Mouse (Mus musculus) spleen, adult 2 months (tissue): ENCODE results near the gene Gm28551. TPM values are rescaled to one million over a fixed set of nuclear protein-coding genes. Genes with fewer than 3 reads are reported as not detected.
A peak's percentile ranks its signal among the peaks of the same experiment; 100 is the strongest.
"Not testable (repeated sequence)": the region's sequence is repeated elsewhere in the genome, so short reads cannot be mapped to it uniquely, and the experiment has no call there.

ENCODE experiments used
- DNase-seq, 2 experiments: peaks; one replicate each; pipeline versions ENCODE4 v3.0.0 to v3.0.0-alpha.2; 2012 to 2021; ENCODE audit warnings: low spot score in 2 of 2, low read depth in 1 of 2
- H3K27ac ChIP-seq: fragments of 200-500 bp; 2 replicates; pipeline ENCODE4 v1.5.1; 2012; ENCODE audit warnings: low read length, inconsistent platforms; ENCODE audit not compliant: insufficient read depth
- H3K27me3 ChIP-seq: fragments of 200-500 bp; 2 replicates; pipeline ENCODE4 v1.6.1; 2012; ENCODE audit warnings: mild to moderate bottlenecking, moderate library complexity, low read length, inconsistent platforms; ENCODE audit not compliant: control insufficient read depth, insufficient read depth
- H3K36me3 ChIP-seq: fragments of 200-500 bp; 2 replicates; pipeline ENCODE4 v1.6.1; 2012; ENCODE audit warnings: mild to moderate bottlenecking, low read length, inconsistent platforms; ENCODE audit not compliant: control insufficient read depth, insufficient read depth
- H3K4me1 ChIP-seq: fragments of 200-500 bp; 2 replicates; pipeline ENCODE4 v1.6.1; 2011; ENCODE audit warnings: inconsistent platforms; ENCODE audit not compliant: control insufficient read depth, insufficient read depth, insufficient read length
- H3K4me3 ChIP-seq: fragments of 200-500 bp; 2 replicates; pipeline ENCODE4 v1.5.1; 2011; ENCODE audit warnings: mild to moderate bottlenecking, inconsistent platforms; ENCODE audit not compliant: insufficient read depth, insufficient read length; ENCODE audit errors: extremely low read depth
- CTCF ChIP-seq: fragments of 200-500 bp; IDR thresholded peaks from 2 replicates; pipeline ENCODE4 v1.5.1; 2011; ENCODE audit warnings: mild to moderate bottlenecking, inconsistent platforms; ENCODE audit not compliant: insufficient read depth, insufficient read length, insufficient replicate concordance; ENCODE audit errors: extremely low read depth
- POLR2A ChIP-seq: fragments of 200-500 bp; IDR thresholded peaks from 2 replicates; pipeline ENCODE4 v1.6.1; 2011; ENCODE audit warnings: low read depth, low read length, inconsistent platforms
- WGBS: fragments of 180-500 bp; shearing (Covaris S2); methylation state at CpG from one replicate; pipeline ENCODE4 v1.1.7; 2018; 5-methylcytosine and 5-hydroxymethylcytosine counted together
- polyA plus RNA-seq: library from polyadenylated mRNA; depleted of rRNA; stranded (reverse); fragments of >200 nt; gene quantifications from 2 replicates; pipeline ENCODE4 v1.2.3, GENCODE M21; 2012; rRNA removed

The Gm28551 gene
- polyA plus RNA-seq, result not detected in 2 replicates

DNA sequence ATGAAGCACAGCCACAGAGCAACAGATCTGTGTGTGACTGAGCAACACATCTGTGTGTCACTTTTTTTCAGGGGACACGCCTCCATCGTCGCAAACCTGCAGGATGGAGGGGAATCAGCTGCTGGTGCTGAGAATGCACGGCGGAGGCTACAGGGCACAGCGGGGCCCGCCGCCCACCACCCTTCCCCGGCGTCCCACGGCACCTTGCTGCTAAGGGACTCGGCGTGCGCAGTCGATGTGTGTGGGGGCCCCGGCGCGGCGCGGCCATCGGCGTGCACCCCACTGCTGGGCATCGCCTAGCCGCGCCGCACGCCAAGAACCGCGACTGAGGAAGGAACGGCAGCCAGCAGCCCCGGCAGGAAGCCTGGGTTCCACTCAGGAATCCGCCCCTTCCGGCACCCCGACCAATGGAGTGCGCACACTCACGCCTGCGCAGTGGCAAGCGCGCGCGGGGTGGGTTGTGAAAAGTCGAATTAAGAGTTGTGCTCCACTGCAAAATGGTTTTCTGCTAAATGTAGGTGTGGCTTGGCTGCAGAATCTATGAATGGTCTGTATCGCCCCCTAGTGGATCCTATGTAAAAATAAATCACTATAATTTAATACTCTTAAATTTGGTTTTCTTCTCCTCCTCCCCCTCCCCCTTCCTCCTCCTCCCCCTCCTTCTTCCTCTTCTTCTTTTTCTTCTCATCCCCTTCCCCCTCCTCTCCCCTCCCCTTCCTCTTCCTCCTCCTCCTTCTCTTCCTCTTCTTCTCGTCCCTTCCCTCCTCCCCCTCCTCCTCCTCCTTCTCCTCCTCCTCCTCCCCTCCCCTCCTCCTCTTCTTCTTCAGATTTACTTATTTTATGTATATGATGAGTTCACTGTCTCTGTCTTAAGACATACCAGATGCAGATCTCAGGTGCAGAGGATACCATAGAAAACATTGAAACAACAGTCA is at the start of gene Gm28551, which contains the start of the genes Asdurf and Asnsd1:
TSS of gene Gm28551 (minus strand) at position 341 of the 935 bp plus-strand sequence.
TSS of gene Asdurf (minus strand) at position 293 of the 935 bp plus-strand sequence.
TSS of gene Asnsd1 (minus strand) at position 426 of the 935 bp plus-strand sequence.
- under 1% methylated on average over 44 of the region's 44 CpGs for WGBS
- Histone ChIP-seq H3K27ac (peak within 1 kb of the TSS; percentile 88), H3K27me3 (no peaks in the 10 kb centered on the region), H3K4me3 (peak within 1 kb of the TSS; percentile 96), H3K36me3 (peaks cover 7% of the 10 kb centered on the region), H3K4me1 (peaks cover 6% of the 10 kb centered on the region)
- peak; percentile 93 to 97 for DNase-seq
- TF ChIP-seq POLR2A (peak; percentile 85), CTCF (peak; percentile 8; the same call in 1 of the 2 replicates)

DNA sequence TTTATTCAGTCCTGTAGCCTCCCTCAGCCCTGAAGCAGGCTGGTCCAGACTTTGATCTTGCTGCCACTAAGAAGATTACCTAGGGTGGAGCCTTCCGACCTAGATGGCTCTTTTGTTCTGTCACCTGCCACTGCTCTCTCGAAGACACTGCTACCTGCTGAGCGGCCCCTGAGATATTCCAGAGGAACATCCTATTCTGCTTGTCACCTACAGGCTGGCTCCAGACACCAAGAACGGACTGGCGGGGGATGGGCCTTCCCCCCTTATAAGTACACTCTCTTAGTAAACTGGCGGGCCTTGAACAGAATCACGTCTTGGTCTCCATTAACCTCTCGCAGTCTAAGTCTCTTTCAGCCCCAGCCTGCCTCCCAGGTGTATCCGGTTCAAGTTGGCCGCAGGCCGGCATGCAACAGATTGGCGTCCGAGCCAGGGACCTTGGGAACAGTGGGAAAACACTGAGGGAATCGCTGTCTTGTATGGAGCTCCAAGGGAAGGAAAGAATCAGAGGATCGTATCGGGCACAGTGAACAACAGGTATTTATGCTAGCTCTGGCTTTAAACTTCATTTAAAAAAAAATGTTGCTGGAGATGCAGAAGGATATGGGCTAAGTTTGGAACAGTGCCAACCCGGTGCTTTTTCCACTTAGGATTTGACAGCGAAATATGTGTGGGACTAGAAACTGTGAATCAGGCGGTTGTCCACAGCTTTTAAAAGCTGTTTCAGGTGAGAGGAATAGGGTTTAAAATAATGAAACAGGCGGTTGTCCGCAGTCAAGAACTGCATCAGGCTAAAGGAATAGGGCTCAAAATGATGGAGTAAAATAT is 41.7 kb upstream of the Gm28551 start:
- H3K36me3 ChIP-seq, H3K27me3 ChIP-seq, H3K27ac ChIP-seq, H3K4me3 ChIP-seq, H3K4me1 ChIP-seq, DNase-seq: not testable (repeated sequence)
- WGBS, result 63% methylated on average over 21 of the region's 21 CpGs

DNA sequence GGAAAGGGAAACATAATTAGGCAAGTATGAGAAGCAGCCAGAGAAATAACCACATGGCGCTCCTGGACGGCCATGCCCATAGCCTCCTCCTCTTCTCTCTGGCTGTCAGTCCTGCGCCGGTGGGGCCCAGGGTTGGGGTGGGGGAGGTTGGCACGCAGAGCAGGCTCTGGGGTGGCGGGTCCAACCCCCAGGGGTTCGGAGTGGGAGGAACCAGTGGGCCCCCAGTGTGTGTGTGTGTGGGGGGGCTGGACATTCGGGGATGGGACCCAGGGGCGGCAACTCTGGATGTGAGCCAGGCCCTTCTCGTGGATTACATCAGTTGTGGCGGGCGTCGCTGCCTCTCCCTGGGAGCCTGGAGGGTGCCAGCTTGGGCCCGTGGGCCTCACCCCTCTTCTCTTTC is 36.3 kb upstream of the Gm28551 start:
- TF ChIP-seq CTCF (no peak), POLR2A (no peak)
- no peaks in the 10 kb centered on the region for H3K4me1 ChIP-seq
- H3K4me3 ChIP-seq, result no peak overlapping the region
- no peaks in the 10 kb centered on the region for H3K27me3 ChIP-seq
- H3K27ac ChIP-seq, result no peak overlapping the region
- H3K36me3 ChIP-seq, result no peaks in the 10 kb centered on the region
- WGBS, result 90% methylated on average over 11 of the region's 14 CpGs
- no peak for DNase-seq

DNA sequence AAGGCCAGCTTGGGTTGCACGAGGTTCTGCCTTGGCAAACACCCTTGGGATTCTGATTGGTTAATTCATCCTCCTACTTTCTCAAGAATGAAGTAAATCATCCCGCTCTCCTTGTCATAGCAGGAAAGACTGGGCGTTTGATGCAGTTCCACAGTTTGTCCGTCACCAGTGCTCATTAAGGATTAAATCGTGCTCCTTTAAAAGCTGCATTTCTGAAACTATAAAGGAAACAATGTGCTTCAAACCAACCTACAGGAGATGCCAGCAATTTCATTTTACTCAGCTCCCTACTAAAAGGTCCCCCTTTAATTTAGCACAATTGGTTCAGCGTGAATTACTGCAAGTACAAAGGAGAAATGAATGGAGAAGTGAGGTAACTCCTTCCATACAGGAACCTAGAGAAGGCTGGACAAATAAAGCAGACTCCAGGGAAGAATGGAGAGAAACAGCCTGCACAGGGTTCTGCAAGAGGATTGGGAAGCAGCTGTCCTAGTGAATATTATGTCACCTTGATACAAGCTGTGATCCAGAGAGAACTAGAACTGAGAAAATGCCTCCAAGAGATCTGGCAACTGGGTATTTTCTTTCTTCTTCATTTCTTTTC is 31.7 kb upstream of the Gm28551 start:
- Histone ChIP-seq H3K27me3 (no peaks in the 10 kb centered on the region), H3K36me3 (no peaks in the 10 kb centered on the region), H3K4me1 (no peaks in the 10 kb centered on the region), H3K27ac (no peak overlapping the region), H3K4me3 (no peak overlapping the region)
- 80% methylated on average over 6 of the region's 6 CpGs for WGBS
- DNase-seq, result no peak
- TF ChIP-seq CTCF, result no peak
- no peak for TF ChIP-seq POLR2A

DNA sequence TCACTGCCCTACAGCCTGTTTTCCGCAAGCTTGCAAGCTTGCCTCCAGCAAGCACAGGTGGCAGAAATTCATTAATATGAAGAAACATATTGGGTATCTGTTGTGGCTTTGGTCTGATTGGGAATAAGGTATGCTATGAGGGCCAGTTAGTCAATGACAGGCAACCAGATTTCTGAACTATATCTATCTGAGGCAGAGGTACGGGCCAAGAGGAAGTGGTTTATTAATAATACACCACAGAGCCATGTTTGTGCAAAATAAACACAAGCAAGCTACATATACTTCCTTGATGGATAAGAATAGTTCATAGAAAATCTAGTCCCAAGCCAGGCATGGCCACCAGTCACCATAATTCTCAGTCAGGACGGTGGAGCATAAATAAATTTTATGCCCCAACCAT is 25.3 kb upstream of the Gm28551 start:
- WGBS, result 64% methylated on average over 3 of the region's 3 CpGs
- TF ChIP-seq POLR2A (no peak), CTCF (no peak)
- H3K4me1 ChIP-seq, result no peaks in the 10 kb centered on the region
- no peak overlapping the region for H3K27ac ChIP-seq
- no peaks in the 10 kb centered on the region for H3K27me3 ChIP-seq
- no peaks in the 10 kb centered on the region for H3K36me3 ChIP-seq
- DNase-seq, result no peak
- H3K4me3 ChIP-seq, result no peak overlapping the region

DNA sequence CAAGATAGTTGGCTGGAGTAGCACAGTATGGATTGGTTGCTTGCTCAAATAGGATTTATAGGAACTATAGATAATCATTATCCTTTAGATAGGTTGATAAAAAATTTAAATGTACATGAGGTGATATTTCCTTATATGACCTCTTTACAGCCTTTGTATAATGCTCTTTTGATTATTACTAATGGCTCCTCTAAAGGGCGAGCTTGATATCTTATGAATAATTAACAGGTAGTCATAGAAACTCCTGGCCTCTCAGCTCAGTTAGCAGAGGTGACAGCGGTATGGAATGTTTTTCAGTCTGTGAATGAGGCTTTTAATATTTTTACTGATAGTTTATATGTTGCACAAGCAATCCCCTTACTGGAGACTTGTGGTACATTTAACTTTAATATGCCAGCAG is 23.5 kb upstream of the Gm28551 start:
- not testable (repeated sequence) for H3K27ac ChIP-seq, H3K4me3 ChIP-seq, H3K27me3 ChIP-seq, DNase-seq, H3K36me3 ChIP-seq, H3K4me1 ChIP-seq
- 91% methylated on average over 2 of the region's 2 CpGs for WGBS

DNA sequence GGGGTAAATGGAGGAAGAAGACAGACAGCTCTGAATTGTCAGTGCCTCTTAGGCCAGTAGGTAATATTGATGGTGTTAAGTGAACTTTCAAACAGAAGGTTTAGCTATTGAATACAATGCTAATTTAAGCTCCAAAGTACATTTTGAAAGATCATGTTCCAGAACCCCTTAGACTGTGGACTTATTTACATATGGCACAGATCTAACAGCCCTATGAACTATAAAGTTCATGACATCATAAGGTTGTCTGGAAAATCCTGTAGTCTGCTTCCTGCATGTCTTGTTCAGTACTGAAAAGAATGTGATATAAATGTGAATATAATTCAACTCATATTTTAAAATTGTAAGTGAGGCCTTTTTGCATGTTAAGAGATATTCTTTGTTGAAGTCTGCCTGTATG is 6.5 kb upstream of the Gm28551 start:
- TF ChIP-seq POLR2A (no peak), CTCF (no peak)

More for the DNA sequence above, 6.5 kb upstream of the Gm28551 start:
- Histone ChIP-seq H3K4me3 (no peak overlapping the region), H3K36me3 (no peaks in the 10 kb centered on the region), H3K27ac (no peak overlapping the region), H3K27me3 (no peaks in the 10 kb centered on the region), H3K4me1 (no peaks in the 10 kb centered on the region)
- DNase-seq, result no peak
